In the genomic region with DNA sequence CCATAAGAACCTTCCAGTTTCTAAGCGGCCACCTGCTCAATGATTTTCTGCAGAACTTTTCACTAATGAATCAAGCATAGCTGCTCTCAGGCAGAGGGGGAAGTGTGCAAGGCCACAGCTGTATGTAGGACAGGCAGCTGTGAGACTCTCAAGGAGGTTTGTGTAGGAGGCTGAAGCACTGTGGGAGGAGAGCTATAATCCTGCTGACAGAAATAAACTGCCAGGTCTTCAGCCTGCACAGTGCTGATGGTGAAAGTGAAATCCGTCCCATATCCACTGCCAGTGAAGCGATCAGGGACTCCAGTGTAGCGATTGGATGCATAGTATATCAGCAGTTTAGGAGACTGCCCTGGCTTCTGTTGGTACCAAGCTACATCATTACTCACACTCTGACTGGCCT, we compare ENCODE assay signal across 20 mouse cellular contexts.
A peak's percentile ranks its signal among the peaks of the same experiment; 100 is the strongest.
DNase-seq lines count a peak whose midpoint lies in the region; ATAC-seq lines count a peak whose summit lies in the region.
"Had no signal": no experiment of that assay in that cellular context is flagged by ENCODE, and none has a peak within 500 bp of the region (broad histone marks: within the 10 kb centered on the region; RNA-seq: fewer than 3 reads in every experiment).

No protein-coding gene starts in this region.

- H3K27me3 ChIP-seq in kidney, embryonic 16.5 days (ENCODE audit: insufficient read depth, low read length), result no peaks in the 10 kb centered on the region
- no peaks in the 10 kb centered on the region for H3K27me3 ChIP-seq in splenic B cell, adult 2 months (ENCODE audit: control insufficient read depth, insufficient read depth, low read length, poor library complexity, severe bottlenecking)
- H3K27me3 ChIP-seq: embryonic facial prominence, embryonic 13.5 days; hindbrain, embryonic 13.5 days; liver, embryonic 13.5 days; neural tube, embryonic 15.5 days had no signal

- 39% methylated on average over 4 of the region's 4 CpGs for WGBS in kidney, embryonic 16.5 days

- no peak for DNase-seq in kidney, postnatal 25 days
- peak; percentile 2 for DNase-seq in ovary, postnatal 36 days (ENCODE audit: low spot score)
- no peak for DNase-seq in ovary, adult 18-20 months (ENCODE audit: low spot score)
- peak; percentile 83 for DNase-seq in brain, adult 2 months (ENCODE audit: low read depth, low spot score)
- DNase-seq in splenic B cell, adult 2 months (ENCODE audit: low read depth, low spot score), result peak; percentile 32
- DNase-seq in Muller cell, postnatal 12 days (ENCODE audit: inconsistent ontology term), result no peak
- DNase-seq: cerebellum, adult 9-10 months; gastrocnemius, postnatal 36 days; heart, postnatal 10 days; layer of hippocampus, adult 9-11 months; liver, embryonic 13.5 days; midbrain, embryonic 14.5 days; retina, postnatal 1 day; thymus, adult 2 months had no signal

- H3K4me3 ChIP-seq in kidney, embryonic 16.5 days (ENCODE audit: low read length), result no peak overlapping the region
- H3K4me3 ChIP-seq: embryonic facial prominence, embryonic 13.5 days; hindbrain, embryonic 13.5 days; liver, embryonic 13.5 days; myocyte; neural tube, embryonic 15.5 days had no signal

- no peaks in the 10 kb centered on the region for H3K4me1 ChIP-seq in kidney, embryonic 16.5 days (ENCODE audit: insufficient read depth, low read length)
- H3K4me1 ChIP-seq: embryonic facial prominence, embryonic 13.5 days; hindbrain, embryonic 13.5 days; liver, embryonic 13.5 days; neural tube, embryonic 15.5 days had no signal

- ATAC-seq in kidney, embryonic 16.5 days (ENCODE audit: low FRiP score, low TSS enrichment), result peak; percentile 91
- ATAC-seq: intestine, postnatal 0 days had no signal

- H3K36me3 ChIP-seq in kidney, embryonic 16.5 days (ENCODE audit: insufficient read depth, low read length), result no peaks in the 10 kb centered on the region
- H3K36me3 ChIP-seq in splenic B cell, adult 2 months (ENCODE audit: control insufficient read depth, insufficient read depth, low read length, poor library complexity, severe bottlenecking), result no peaks in the 10 kb centered on the region
- H3K36me3 ChIP-seq: embryonic facial prominence, embryonic 13.5 days; hindbrain, embryonic 13.5 days; liver, embryonic 13.5 days; neural tube, embryonic 15.5 days had no signal

- no peaks in the 10 kb centered on the region for H3K9me3 ChIP-seq in kidney, embryonic 16.5 days (ENCODE audit: low read length)
- H3K9me3 ChIP-seq: embryonic facial prominence, embryonic 13.5 days; hindbrain, embryonic 13.5 days; liver, embryonic 13.5 days; neural tube, embryonic 15.5 days had no signal

- H3K27ac ChIP-seq in kidney, embryonic 16.5 days (ENCODE audit: low read length), result no peak overlapping the region
- H3K27ac ChIP-seq: embryonic facial prominence, embryonic 13.5 days; hindbrain, embryonic 13.5 days; liver, embryonic 13.5 days; neural tube, embryonic 15.5 days had no signal

- no peak overlapping the region for H3K9ac ChIP-seq in kidney, embryonic 16.5 days (replicated peaks; ENCODE audit: low read length)
- H3K9ac ChIP-seq: embryonic facial prominence, embryonic 13.5 days; hindbrain, embryonic 13.5 days; liver, embryonic 13.5 days; neural tube, embryonic 15.5 days had no signal

- H3K4me2 ChIP-seq in kidney, embryonic 16.5 days (replicated peaks; ENCODE audit: low read depth, low read length), result no peak overlapping the region
- H3K4me2 ChIP-seq: embryonic facial prominence, embryonic 13.5 days; hindbrain, embryonic 13.5 days; liver, embryonic 13.5 days; neural tube, embryonic 15.5 days had no signal

Comparison
In these comparisons a context has a peak if more than half of its experiments do, and no peak if none do; other contexts are left out.
1. DNase-seq: peak in ovary, postnatal 36 days (single experiment), brain, adult 2 months (single experiment) and splenic B cell, adult 2 months (single experiment); none in kidney, postnatal 25 days (0 of 2), ovary, adult 18-20 months (single experiment) and Muller cell, postnatal 12 days (single experiment).